Mouse (Mus musculus) bone marrow, adult 2 months (tissue): ENCODE data around the gene Ifrd2. TPM values are rescaled to one million over a fixed set of nuclear protein-coding genes. Genes with fewer than 3 reads are reported as not detected.

Experiments used
- H3K27ac ChIP-seq: fragments of 200-500 bp; 2 replicates; pipeline ENCODE4 v1.5.1; 2012; ENCODE audit warnings: low read depth, mild to moderate bottlenecking, control low read depth, inconsistent platforms, low read length; ENCODE audit not compliant: control insufficient read depth, poor library complexity, insufficient read depth
- H3K4me1 ChIP-seq: fragments of 200-500 bp; 2 replicates; pipeline ENCODE4 v1.6.1; 2011; ENCODE audit warnings: low read length; ENCODE audit not compliant: control insufficient read depth, insufficient read depth
- H3K4me3 ChIP-seq: fragments of 200-500 bp; replicated peaks from 2 replicates; pipeline ENCODE3; 2011; ENCODE audit warnings: mild to moderate bottlenecking, low read depth, low read length, control low read depth; ENCODE audit not compliant: control insufficient read depth
- CTCF ChIP-seq: fragments of 200-500 bp; IDR thresholded peaks from 2 replicates; pipeline ENCODE4 v1.5.1; 2011; ENCODE audit warnings: low read length, control low read depth; ENCODE audit not compliant: control insufficient read depth, insufficient read depth
- POLR2A ChIP-seq: fragments of 200-500 bp; IDR thresholded peaks from 2 replicates; pipeline ENCODE4 v1.6.1; 2011; ENCODE audit warnings: low read depth, mild to moderate bottlenecking, control low read depth, low read length, borderline replicate concordance; ENCODE audit not compliant: control insufficient read depth
- WGBS: fragments of 180-500 bp; shearing (Covaris S2); methylation state at CpG from one replicate; pipeline ENCODE4 v1.1.7; 2018; 5-methylcytosine and 5-hydroxymethylcytosine counted together
- polyA plus RNA-seq: library from polyadenylated mRNA; stranded (reverse); fragments of >200 nt; gene quantifications from 2 replicates; pipeline ENCODE4 v1.2.4, GENCODE M21; 2011; ENCODE audit warnings: low replicate concordance; ENCODE audit not compliant: missing spikeins, insufficient read depth, insufficient read length

Ifrd2 gene
- polyA plus RNA-seq, result 172 and 173 TPM in 2 replicates

GRCm38 (mm10) chr9:107586974-107587832 lies at the start of gene Ifrd2:
Gene Ifrd2 (plus strand): TSS chr9:107587642.
- H3K4me1 ChIP-seq, result peaks cover 1% of the 10 kb centered on the region; the same call in 1 of the 2 replicates
- H3K4me3 ChIP-seq, result peak within 1 kb of the TSS; percentile 79
- WGBS, result 10% methylated on average over 46 of the region's 46 CpGs

GRCm38 (mm10) chr9:107538231-107538630 lies 49.2 kb upstream of the Ifrd2 start:
- 93% methylated on average over 7 of the region's 7 CpGs for WGBS
- H3K4me3 ChIP-seq, result no peak overlapping the region
- H3K4me1 ChIP-seq, result peaks cover 3% of the 10 kb centered on the region
- no peak overlapping the region for H3K27ac ChIP-seq
- TF ChIP-seq CTCF, result no peak
- TF ChIP-seq POLR2A, result no peak

More at GRCm38 (mm10) chr9:107586974-107587832, at the start of gene Ifrd2:
- H3K27ac ChIP-seq, result peak within 1 kb of the TSS; percentile 89
- no peak for TF ChIP-seq CTCF
- TF ChIP-seq POLR2A, result peak; percentile 93

GRCm38 (mm10) chr9:107538711-107539110 lies 48.7 kb upstream of the Ifrd2 start:
- no peak for TF ChIP-seq POLR2A
- no peak for TF ChIP-seq CTCF
- peaks cover 2% of the 10 kb centered on the region for H3K4me1 ChIP-seq

GRCm38 (mm10) chr9:107539940-107540339 lies 47.5 kb upstream of the Ifrd2 start:
- WGBS, result 94% methylated on average over 8 of the region's 8 CpGs
- Histone ChIP-seq H3K4me1 (peaks cover 2% of the 10 kb centered on the region), H3K27ac (no peak overlapping the region; the same call in 1 of the 2 replicates), H3K4me3 (no peak overlapping the region)
- TF ChIP-seq CTCF (no peak), POLR2A (0 out of 2 replicates have a peak, but pooled peaks have one; percentile 5)

More at GRCm38 (mm10) chr9:107538711-107539110, 48.7 kb upstream of the Ifrd2 start:
- H3K4me3 ChIP-seq, result no peak overlapping the region
- no peak overlapping the region for H3K27ac ChIP-seq
- 82% methylated on average over 3 of the region's 3 CpGs for WGBS

GRCm38 (mm10) chr9:107540420-107540819 lies 47.0 kb upstream of the Ifrd2 start:
- TF ChIP-seq CTCF (no peak), POLR2A (no peak)
- no peak overlapping the region for H3K27ac ChIP-seq
- WGBS, result 70% methylated on average over 4 of the region's 4 CpGs
- no peak overlapping the region for H3K4me3 ChIP-seq
- peaks cover 2% of the 10 kb centered on the region for H3K4me1 ChIP-seq

- TF ChIP-seq CTCF (no peak), POLR2A (no peak)
- 61% methylated on average over 10 of the region's 10 CpGs for WGBS
- no peak overlapping the region for H3K27ac ChIP-seq
- no peak overlapping the region for H3K4me3 ChIP-seq
- H3K4me1 ChIP-seq, result no peaks in the 10 kb centered on the region; the same call in 1 of the 2 replicates
Measured at GRCm38 (mm10) chr9:107541005-107541404, 46.4 kb upstream of the Ifrd2 start.

GRCm38 (mm10) chr9:107541474-107542351 lies 45.7 kb upstream of the Ifrd2 start, which contains the start of the genes Cyb561d2 and Nprl2:
Gene Cyb561d2 (minus strand): TSS chr9:107542193.
Gene Nprl2 (plus strand): TSS chr9:107542226.
- H3K4me3 ChIP-seq, result peak within 1 kb of the TSS; percentile 87
- H3K4me1 ChIP-seq, result peaks cover under 1% of the 10 kb centered on the region; the same call in 1 of the 2 replicates
- H3K27ac ChIP-seq, result peak within 1 kb of the TSS; percentile 35
- TF ChIP-seq POLR2A, result peak; percentile 58; the same call in 1 of the 2 replicates
- TF ChIP-seq CTCF, result peak; percentile 17; the same call in 1 of the 2 replicates
- under 1% methylated on average over 46 of the region's 46 CpGs for WGBS
